Mouse (Mus musculus): ENCODE results near the gene Rmdn3. TPM values are rescaled to one million over a fixed set of nuclear protein-coding genes. Genes with fewer than 3 reads are reported as not detected.

Rmdn3 gene
- polyA plus RNA-seq, 1 experiment from 2014 or later: 49.9 TPM

- ATAC-seq (ENCODE audit: insufficient read depth, low FRiP score, low TSS enrichment) (no peak), DNase-seq (ENCODE audit: low spot score) (no peak)
- Histone ChIP-seq H3K27ac (ENCODE audit: low read depth, low read length) (no peak overlapping the region), H3K36me3 (ENCODE audit: control insufficient read depth, insufficient read depth, low read length) (no peaks in the 10 kb centered on the region), H3K4me1 (ENCODE audit: control insufficient read depth, insufficient read depth, low read length) (no peaks in the 10 kb centered on the region), H3K4me3 (ENCODE audit: low read depth, low read length) (no peak overlapping the region), H3K9me3 (ENCODE audit: control insufficient read depth, low read length) (no peaks in the 10 kb centered on the region), H3K4me2 (ENCODE audit: low read depth) (no peak overlapping the region), H3K27me3 (ENCODE audit: control insufficient read depth, insufficient read depth, low read length) (peaks cover 16% of the 10 kb centered on the region), H3K9ac (ENCODE audit: low read length) (no peak overlapping the region)
- 71% methylated on average over 3 of the region's 3 CpGs for WGBS
Measured at GRCm38 (mm10) chr2:119163135-119163534, 6.3 kb upstream of the Rmdn3 start.

- Histone ChIP-seq H3K4me1 (ENCODE audit: control insufficient read depth, insufficient read depth, low read length) (no peaks in the 10 kb centered on the region), H3K4me2 (ENCODE audit: low read depth) (no peak overlapping the region), H3K4me3 (ENCODE audit: low read depth, low read length) (no peak overlapping the region), H3K36me3 (ENCODE audit: control insufficient read depth, insufficient read depth, low read length) (no peaks in the 10 kb centered on the region), H3K9ac (ENCODE audit: low read length) (no peak overlapping the region), H3K27me3 (ENCODE audit: control insufficient read depth, insufficient read depth, low read length) (0 out of 2 replicates have a peak, but pooled peaks cover 4% of the 10 kb centered on the region), H3K9me3 (ENCODE audit: control insufficient read depth, low read length) (no peaks in the 10 kb centered on the region), H3K27ac (ENCODE audit: low read depth, low read length) (no peak overlapping the region)
- ATAC-seq (ENCODE audit: insufficient read depth, low FRiP score, low TSS enrichment) (no peak), DNase-seq (ENCODE audit: low spot score) (no peak)
- WGBS: 33% methylated on average over 2 of the region's 2 CpGs
Measured at GRCm38 (mm10) chr2:119161247-119161646, 4.4 kb upstream of the Rmdn3 start.

GRCm38 (mm10) chr2:119157836-119158235 lies 1.0 kb upstream of the Rmdn3 start:
- H3K4me3 ChIP-seq (ENCODE audit: low read depth, low read length): no peak overlapping the region
- no peak for DNase-seq (ENCODE audit: low spot score)
- H3K36me3 ChIP-seq (ENCODE audit: control insufficient read depth, insufficient read depth, low read length): no peaks in the 10 kb centered on the region; the same call in 1 of the 2 replicates
- no peak overlapping the region for H3K4me2 ChIP-seq (ENCODE audit: low read depth)
- no peak overlapping the region for H3K9ac ChIP-seq (ENCODE audit: low read length)
- H3K27me3 ChIP-seq (ENCODE audit: control insufficient read depth, insufficient read depth, low read length): no peaks in the 10 kb centered on the region
- no peak for ATAC-seq (ENCODE audit: insufficient read depth, low FRiP score, low TSS enrichment)
- H3K4me1 ChIP-seq (ENCODE audit: control insufficient read depth, insufficient read depth, low read length): peaks cover 8% of the 10 kb centered on the region; the same call in 1 of the 2 replicates
- H3K9me3 ChIP-seq (ENCODE audit: control insufficient read depth, low read length): no peaks in the 10 kb centered on the region
- H3K27ac ChIP-seq (ENCODE audit: low read depth, low read length): no peak overlapping the region

- no peak overlapping the region for H3K27ac ChIP-seq (ENCODE audit: low read depth, low read length)
- H3K27me3 ChIP-seq (ENCODE audit: control insufficient read depth, insufficient read depth, low read length): no peaks in the 10 kb centered on the region
- 7% methylated on average over 33 of the region's 34 CpGs for WGBS
- H3K36me3 ChIP-seq (ENCODE audit: control insufficient read depth, insufficient read depth, low read length): no peaks in the 10 kb centered on the region; the same call in 1 of the 2 replicates
- H3K4me3 ChIP-seq (ENCODE audit: low read depth, low read length): peak overlapping the region; percentile 80
- H3K4me1 ChIP-seq (ENCODE audit: control insufficient read depth, insufficient read depth, low read length): peaks cover 8% of the 10 kb centered on the region; the same call in 1 of the 2 replicates
- peak; percentile 60 for ATAC-seq (ENCODE audit: insufficient read depth, low FRiP score, low TSS enrichment)
- peak overlapping the region; percentile 62 for H3K4me2 ChIP-seq (ENCODE audit: low read depth)
- peak overlapping the region; percentile 75 for H3K9ac ChIP-seq (ENCODE audit: low read length)
- H3K9me3 ChIP-seq (ENCODE audit: control insufficient read depth, low read length): no peaks in the 10 kb centered on the region
- no peak for DNase-seq (ENCODE audit: low spot score)
Measured at GRCm38 (mm10) chr2:119156081-119156680, 653 bp downstream of the Rmdn3 start.

GRCm38 (mm10) chr2:119155388-119155787 lies 1.4 kb downstream of the Rmdn3 start:
- no peak overlapping the region for H3K9ac ChIP-seq (ENCODE audit: low read length)
- peaks cover 1% of the 10 kb centered on the region for H3K36me3 ChIP-seq (ENCODE audit: control insufficient read depth, insufficient read depth, low read length)
- H3K27ac ChIP-seq (ENCODE audit: low read depth, low read length): no peak overlapping the region
- H3K4me2 ChIP-seq (ENCODE audit: low read depth): peak overlapping the region; percentile 62; the same call in 1 of the 2 replicates
- ATAC-seq (ENCODE audit: insufficient read depth, low FRiP score, low TSS enrichment) (no peak), DNase-seq (ENCODE audit: low spot score) (no peak)
- H3K4me3 ChIP-seq (ENCODE audit: low read depth, low read length): no peak overlapping the region; the same call in 1 of the 2 replicates
- 87% methylated on average over 9 of the region's 9 CpGs for WGBS
- no peaks in the 10 kb centered on the region for H3K27me3 ChIP-seq (ENCODE audit: control insufficient read depth, insufficient read depth, low read length)
- H3K4me1 ChIP-seq (ENCODE audit: control insufficient read depth, insufficient read depth, low read length): peaks cover 8% of the 10 kb centered on the region; the same call in 1 of the 2 replicates
- no peaks in the 10 kb centered on the region for H3K9me3 ChIP-seq (ENCODE audit: control insufficient read depth, low read length)

GRCm38 (mm10) chr2:119154683-119155082 lies 2.2 kb downstream of the Rmdn3 start:
- Histone ChIP-seq H3K4me1 (ENCODE audit: control insufficient read depth, insufficient read depth, low read length) (peaks cover 8% of the 10 kb centered on the region; the same call in 1 of the 2 replicates), H3K4me2 (ENCODE audit: low read depth) (no peak overlapping the region), H3K36me3 (ENCODE audit: control insufficient read depth, insufficient read depth, low read length) (peaks cover 6% of the 10 kb centered on the region), H3K27me3 (ENCODE audit: control insufficient read depth, insufficient read depth, low read length) (no peaks in the 10 kb centered on the region), H3K9me3 (ENCODE audit: control insufficient read depth, low read length) (no peaks in the 10 kb centered on the region), H3K4me3 (ENCODE audit: low read depth, low read length) (no peak overlapping the region), H3K27ac (ENCODE audit: low read depth, low read length) (no peak overlapping the region), H3K9ac (ENCODE audit: low read length) (no peak overlapping the region)
- ATAC-seq (ENCODE audit: insufficient read depth, low FRiP score, low TSS enrichment): no peak
- no peak for DNase-seq (ENCODE audit: low spot score)
- WGBS: 80% methylated on average over 2 of the region's 2 CpGs

- no peak overlapping the region for H3K9ac ChIP-seq (ENCODE audit: low read length)
- H3K36me3 ChIP-seq (ENCODE audit: control insufficient read depth, insufficient read depth, low read length): peaks cover 6% of the 10 kb centered on the region
- H3K4me2 ChIP-seq (ENCODE audit: low read depth): no peak overlapping the region
- ATAC-seq (ENCODE audit: insufficient read depth, low FRiP score, low TSS enrichment) (no peak), DNase-seq (ENCODE audit: low spot score) (no peak)
- H3K4me1 ChIP-seq (ENCODE audit: control insufficient read depth, insufficient read depth, low read length): peaks cover 8% of the 10 kb centered on the region; the same call in 1 of the 2 replicates
- H3K27ac ChIP-seq (ENCODE audit: low read depth, low read length): no peak overlapping the region
- WGBS: 89% methylated on average over 6 of the region's 6 CpGs
- no peaks in the 10 kb centered on the region for H3K27me3 ChIP-seq (ENCODE audit: control insufficient read depth, insufficient read depth, low read length)
- no peaks in the 10 kb centered on the region for H3K9me3 ChIP-seq (ENCODE audit: control insufficient read depth, low read length)
- no peak overlapping the region for H3K4me3 ChIP-seq (ENCODE audit: low read depth, low read length)
Measured at GRCm38 (mm10) chr2:119152255-119152654, 4.6 kb downstream of the Rmdn3 start.

GRCm38 (mm10) chr2:119147775-119148174 lies 9.1 kb downstream of the Rmdn3 start:
- 94% methylated on average over 8 of the region's 8 CpGs for WGBS
- Histone ChIP-seq H3K27me3 (ENCODE audit: control insufficient read depth, insufficient read depth, low read length) (no peaks in the 10 kb centered on the region), H3K9ac (ENCODE audit: low read length) (no peak overlapping the region), H3K4me2 (ENCODE audit: low read depth) (no peak overlapping the region), H3K4me3 (ENCODE audit: low read depth, low read length) (no peak overlapping the region), H3K4me1 (ENCODE audit: control insufficient read depth, insufficient read depth, low read length) (no peaks in the 10 kb centered on the region), H3K9me3 (ENCODE audit: control insufficient read depth, low read length) (no peaks in the 10 kb centered on the region), H3K36me3 (ENCODE audit: control insufficient read depth, insufficient read depth, low read length) (peaks cover 18% of the 10 kb centered on the region), H3K27ac (ENCODE audit: low read depth, low read length) (no peak overlapping the region)
- ATAC-seq (ENCODE audit: insufficient read depth, low FRiP score, low TSS enrichment): no peak
- no peak for DNase-seq (ENCODE audit: low spot score)

- H3K4me2 ChIP-seq (ENCODE audit: low read depth): no peak overlapping the region
- no peak for ATAC-seq (ENCODE audit: insufficient read depth, low FRiP score, low TSS enrichment)
- 90% methylated on average over 22 of the region's 22 CpGs for WGBS
- H3K4me1 ChIP-seq (ENCODE audit: control insufficient read depth, insufficient read depth, low read length): no peaks in the 10 kb centered on the region
- H3K9me3 ChIP-seq (ENCODE audit: control insufficient read depth, low read length): no peaks in the 10 kb centered on the region
- H3K36me3 ChIP-seq (ENCODE audit: control insufficient read depth, insufficient read depth, low read length): peaks cover 23% of the 10 kb centered on the region
- no peak overlapping the region for H3K4me3 ChIP-seq (ENCODE audit: low read depth, low read length)
- no peak overlapping the region for H3K9ac ChIP-seq (ENCODE audit: low read length)
- no peak for DNase-seq (ENCODE audit: low spot score)
- H3K27me3 ChIP-seq (ENCODE audit: control insufficient read depth, insufficient read depth, low read length): no peaks in the 10 kb centered on the region
- no peak overlapping the region for H3K27ac ChIP-seq (ENCODE audit: low read depth, low read length)
Measured at GRCm38 (mm10) chr2:119147160-119147678, 9.6 kb downstream of the Rmdn3 start.
